Comparison of ENCODE assay signal across 13 mouse cellular contexts in genomic region chr11:18873451-18874277, GRCm38 (mm10).
DNase-seq lines count a peak whose midpoint lies in the region; ATAC-seq and TF ChIP-seq lines count a peak whose summit lies in the region.
"Had no signal": no experiment of that assay in that cellular context is flagged by ENCODE, and none has a peak within 500 bp of the region (broad histone marks: within the 10 kb centered on the region; RNA-seq: fewer than 3 reads in every experiment).

No protein-coding gene starts in this region.

- H3K27me3 ChIP-seq in kidney, adult 2 months (replicated peaks; ENCODE audit: control insufficient read depth, insufficient read depth, low read length), result peaks cover 6% of the 10 kb centered on the region; the same call in 1 of the 2 replicates
- 0 out of 2 replicates have a peak, but pooled peaks cover 2% of the 10 kb centered on the region for H3K27me3 ChIP-seq in intestine, embryonic 16.5 days (replicated peaks; ENCODE audit: control insufficient read depth, insufficient read depth, low read length)

- 0 out of 2 replicates have a peak overlapping the region, but pooled peaks have one; percentile 43 for H3K27ac ChIP-seq in kidney, adult 2 months (ENCODE audit: insufficient read depth, low read depth, low read length)
- peak overlapping the region; percentile 90 for H3K27ac ChIP-seq in intestine, embryonic 16.5 days (ENCODE audit: low read length)
- H3K27ac ChIP-seq: forebrain, embryonic 15.5 days; liver, embryonic 13.5 days had no signal

- H3K4me3 ChIP-seq in kidney, adult 2 months (ENCODE audit: insufficient read depth, low read depth, low read length), result no peak overlapping the region
- peak overlapping the region; percentile 50 for H3K4me3 ChIP-seq in intestine, embryonic 16.5 days (ENCODE audit: low read length)
- H3K4me3 ChIP-seq: forebrain, embryonic 15.5 days had no signal

- no peak for ATAC-seq in intestine, embryonic 16.5 days
- ATAC-seq in activated CD4-positive, CD25-positive, alpha-beta regulatory T cell, adult 4 months, result no peak
- ATAC-seq: forebrain, embryonic 15.5 days had no signal

- 18% methylated on average over 9 of the region's 9 CpGs for WGBS in kidney, adult 2 months
- 15% methylated on average over 9 of the region's 9 CpGs for WGBS in intestine, embryonic 16.5 days

- H3K4me2 ChIP-seq in intestine, embryonic 16.5 days (ENCODE audit: low read depth, low read length), result peak overlapping the region; percentile 88
- H3K4me2 ChIP-seq: forebrain, embryonic 15.5 days had no signal

- H3K36me3 ChIP-seq in kidney, adult 2 months (ENCODE audit: control insufficient read depth, insufficient read depth, low read length), result no peaks in the 10 kb centered on the region
- H3K36me3 ChIP-seq in intestine, embryonic 16.5 days (ENCODE audit: control insufficient read depth, insufficient read depth, low read length), result no peaks in the 10 kb centered on the region
- H3K36me3 ChIP-seq: forebrain, embryonic 15.5 days; G1E; liver, embryonic 13.5 days had no signal

- DNase-seq in kidney, adult 2 months, result peak; percentile 35
- no peak for DNase-seq in kidney, adult 9 months
- DNase-seq in 3T3-L1 (ENCODE audit: low read depth, low spot score), result peak; percentile 54
- DNase-seq in brain, embryonic 14.5 days (ENCODE audit: low read depth), result peak; percentile 71
- DNase-seq in left cerebral cortex, adult 11 months (ENCODE audit: low spot score), result no peak
- DNase-seq in frontal cortex, adult 2 months (ENCODE audit: extremely low spot score in 1 of 2, low spot score in 1 of 2), result no peak
- DNase-seq: adrenal gland, adult 8-10 months; cerebellum, adult 11-12 months; liver, embryonic 13.5 days had no signal

- H3K9me3 ChIP-seq in intestine, embryonic 16.5 days (ENCODE audit: control insufficient read depth, low read length), result no peaks in the 10 kb centered on the region
- H3K9me3 ChIP-seq: forebrain, embryonic 15.5 days; G1E; liver, embryonic 13.5 days had no signal

- H3K9ac ChIP-seq in intestine, embryonic 16.5 days (ENCODE audit: low read depth, low read length), result peak overlapping the region; percentile 73
- H3K9ac ChIP-seq: forebrain, embryonic 15.5 days; liver, embryonic 13.5 days had no signal

- TF ChIP-seq POLR2A in kidney, adult 2 months (IDR thresholded peaks at IDR 0.05; ENCODE audit: low read depth, low read length), result no peak
- TF ChIP-seq POLR2A in brain, embryonic 14.5 days (IDR thresholded peaks at IDR 0.05; ENCODE audit: borderline replicate concordance, extremely low read depth, insufficient read depth, insufficient read length, poor library complexity, severe bottlenecking), result no peak

- TF ChIP-seq CTCF in kidney, adult 2 months (conservative IDR thresholded peaks at IDR 0.05; ENCODE audit: insufficient read depth, insufficient read length, low read depth, low read length), result no peak
- TF ChIP-seq CTCF in brain, embryonic 14.5 days (IDR thresholded peaks at IDR 0.05; ENCODE audit: borderline replicate concordance, extremely low read depth, insufficient read depth, insufficient read length), result no peak

- 0 out of 2 replicates have a peak, but pooled peaks cover 2% of the 10 kb centered on the region for H3K4me1 ChIP-seq in kidney, adult 2 months (ENCODE audit: control insufficient read depth, insufficient read depth, low read length)
- 0 out of 2 replicates have a peak, but pooled peaks cover 7% of the 10 kb centered on the region for H3K4me1 ChIP-seq in intestine, embryonic 16.5 days (ENCODE audit: control insufficient read depth, insufficient read depth, low read length)

Comparison
In these comparisons a context has a peak if more than half of its experiments do, and no peak if none do; other contexts are left out.
1. DNase-seq: peak in kidney, adult 2 months (single experiment), 3T3-L1 (single experiment) and brain, embryonic 14.5 days (single experiment); none in kidney, adult 9 months (single experiment), left cerebral cortex, adult 11 months (single experiment) and frontal cortex, adult 2 months (0 of 2).